Mouse (Mus musculus): Measurements from ENCODE around the gene Scgb2b24. TPM values are rescaled to one million over a fixed set of nuclear protein-coding genes. Genes with fewer than 3 reads are reported as not detected.

Gene Scgb2b24
- polyA plus RNA-seq (2015; fragmentation: Nextera tagmentation; extraction: Ambion mirVana) = not detected in 2 replicates

DNA sequence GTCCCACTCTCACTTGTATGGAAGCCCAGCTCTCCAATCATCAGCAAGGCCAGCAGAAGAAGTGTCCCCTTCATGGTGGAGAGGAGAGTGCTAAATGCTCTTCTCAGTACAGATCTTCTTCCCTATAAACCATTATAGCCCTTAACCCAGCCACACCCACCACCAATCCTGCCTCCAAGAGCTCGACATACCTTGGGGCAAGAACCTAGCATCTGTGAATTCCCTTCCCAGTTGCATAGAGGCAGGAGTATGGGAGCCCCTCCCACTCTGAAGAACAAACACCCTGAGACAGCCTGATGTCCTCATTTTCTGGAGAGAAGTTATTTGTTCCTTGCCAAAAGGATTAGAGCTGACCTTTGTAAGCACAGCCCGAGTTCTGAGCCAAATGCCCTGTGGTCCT is at the start of gene Scgb2b24:
Gene Scgb2b24, minus strand, starts transcription at position 101 of the 400 bp plus-strand sequence.
- Histone ChIP-seq H3K27me3 (no peaks in the 10 kb centered on the region), H3K9me3 (peaks cover 59% of the 10 kb centered on the region)
- WGBS = 89% methylated on average over 2 of the region's 2 CpGs

GRCm38 (mm10) chr7:33743499-33743898 is 4.4 kb upstream of the Scgb2b24 start, which contains the start of gene Scgb1b24:
Gene Scgb1b24, plus strand, starts transcription at chr7:33743799.
- no peak for ATAC-seq (replicated peaks)
- Histone ChIP-seq H3K27ac (replicated peaks) (no peak within 1 kb of the TSS), H3K36me3 (no peaks in the 10 kb centered on the region), H3K4me2 (replicated peaks) (no peak within 1 kb of the TSS), H3K4me3 (no peak within 1 kb of the TSS), H3K9me3 (peaks cover 50% of the 10 kb centered on the region), H3K4me1 (no peaks in the 10 kb centered on the region), H3K27me3 (no peaks in the 10 kb centered on the region), H3K9ac (replicated peaks) (no peak within 1 kb of the TSS)
- WGBS = 83% methylated on average over 3 of the region's 3 CpGs

More for the DNA sequence above, at the start of gene Scgb2b24:
- H3K9ac ChIP-seq (replicated peaks) = no peak within 1 kb of the TSS
- no peak within 1 kb of the TSS for H3K4me3 ChIP-seq
- no peak within 1 kb of the TSS for H3K27ac ChIP-seq (replicated peaks)
- no peak within 1 kb of the TSS for H3K4me2 ChIP-seq (replicated peaks)
- ATAC-seq (replicated peaks) = no peak
- no peaks in the 10 kb centered on the region for H3K4me1 ChIP-seq
- H3K36me3 ChIP-seq = no peaks in the 10 kb centered on the region

DNA sequence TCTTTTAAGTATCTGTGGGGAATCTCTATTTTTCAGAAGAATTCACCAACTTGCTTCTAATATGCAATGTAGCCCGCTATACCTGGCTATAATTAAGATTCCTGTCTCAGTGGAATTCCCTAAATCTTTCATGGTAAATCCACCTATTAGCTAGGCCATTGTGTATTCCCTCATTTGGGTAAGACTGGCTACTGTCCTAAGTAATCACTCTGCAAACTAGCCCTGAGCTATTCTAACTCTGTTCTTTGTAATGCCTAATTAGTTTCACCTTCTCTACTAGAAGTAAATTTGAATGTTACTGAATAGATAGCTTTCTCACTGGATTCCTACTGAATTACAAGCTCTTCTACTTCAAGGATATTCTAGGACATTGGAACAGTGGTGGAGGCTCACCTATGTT is 49.2 kb downstream of the Scgb2b24 start:
- Histone ChIP-seq H3K27ac (replicated peaks) (no peak overlapping the region), H3K4me1 (no peaks in the 10 kb centered on the region), H3K4me2 (replicated peaks) (no peak overlapping the region), H3K36me3 (no peaks in the 10 kb centered on the region), H3K27me3 (no peaks in the 10 kb centered on the region), H3K9ac (replicated peaks) (no peak overlapping the region), H3K9me3 (peaks cover 18% of the 10 kb centered on the region; the same call in 1 of the 2 replicates), H3K4me3 (no peak overlapping the region)
- 15% methylated on average over 1 of the region's 1 CpGs for WGBS
- ATAC-seq (replicated peaks) = no peak

Other genes starting within 250 kb of the Scgb2b24 start
- not detected in 2 replicates for gene Scgb2b21, start 218.9 kb downstream of the Scgb2b24 start, polyA plus RNA-seq (2015; fragmentation: Nextera tagmentation; extraction: Ambion mirVana)
- gene Scgb1b24, start 4.5 kb upstream of the Scgb2b24 start, polyA plus RNA-seq (2015; fragmentation: Nextera tagmentation; extraction: Ambion mirVana) = not detected in 2 replicates
- not detected in 2 replicates for gene Scgb2b26, start 205.7 kb upstream of the Scgb2b24 start, polyA plus RNA-seq (2015; fragmentation: Nextera tagmentation; extraction: Ambion mirVana)

Data from forebrain, embryonic 15.5 days (tissue).